Mouse (Mus musculus) brown adipose tissue, adult 24 weeks (tissue): ENCODE results near the gene Ccnjl. TPM values are rescaled to one million over a fixed set of nuclear protein-coding genes. Genes with fewer than 3 reads are reported as not detected.

Experiments
- H3K27ac ChIP-seq: fragments of 200-500 bp; replicated peaks from 2 replicates; pipeline ENCODE4 v1.5.1; 2012; ENCODE audit warnings: low read depth, mild to moderate bottlenecking, low read length
- H3K4me1 ChIP-seq: fragments of 200-500 bp; 2 replicates; pipeline ENCODE4 v1.6.1; 2012; ENCODE audit warnings: low read length, mixed read lengths; ENCODE audit not compliant: control insufficient read depth, insufficient read depth, insufficient read length
- H3K4me3 ChIP-seq: fragments of 200-500 bp; 2 replicates; pipeline ENCODE4 v1.5.1; 2012; ENCODE audit warnings: low read depth, mild to moderate bottlenecking, low read length, moderate library complexity; ENCODE audit not compliant: insufficient read depth
- polyA plus RNA-seq: library from polyadenylated mRNA; stranded (reverse); fragments of >200 nt; gene quantifications from 2 replicates; pipeline ENCODE4 v1.2.4, GENCODE M21; 2012; ENCODE audit not compliant: missing spikeins, insufficient read depth, insufficient read length

Gene Ccnjl
- polyA plus RNA-seq, 1 experiment, result not detected

DNA sequence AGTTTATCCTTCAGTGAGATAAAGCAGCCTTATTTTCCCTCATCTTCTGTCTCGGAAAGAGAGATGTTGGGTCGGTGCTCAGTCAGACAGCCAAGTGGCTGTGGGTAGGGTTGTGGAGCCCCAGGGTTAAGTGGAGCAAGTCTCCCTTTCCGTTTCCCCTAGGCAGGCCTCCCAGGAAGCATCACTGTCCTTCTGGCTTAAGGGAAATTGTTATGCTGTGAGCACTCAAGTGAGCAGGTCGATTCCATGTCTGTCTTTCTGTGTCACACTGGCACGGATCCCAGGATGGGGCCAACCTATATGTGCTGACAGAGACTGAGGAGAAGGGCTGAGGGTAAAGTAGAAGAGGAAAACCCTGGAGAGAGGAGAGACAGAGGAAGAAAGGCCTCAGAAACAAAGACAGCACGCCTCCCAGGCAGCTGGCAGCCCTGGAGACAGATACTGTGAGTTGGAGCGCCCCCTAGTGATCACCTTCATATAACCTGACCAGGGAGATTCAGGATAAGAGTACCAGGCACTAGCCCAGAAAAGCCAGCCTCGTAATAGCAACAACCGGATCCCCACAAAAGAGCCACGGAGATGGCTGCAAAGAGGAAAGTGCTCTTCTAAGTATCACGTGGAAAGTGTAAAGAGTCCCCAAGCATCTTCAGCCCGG is 84.4 kb downstream of the Ccnjl start:
- H3K4me1 ChIP-seq, result no peaks in the 10 kb centered on the region
- no peak overlapping the region for H3K4me3 ChIP-seq
- no peak overlapping the region for H3K27ac ChIP-seq

DNA sequence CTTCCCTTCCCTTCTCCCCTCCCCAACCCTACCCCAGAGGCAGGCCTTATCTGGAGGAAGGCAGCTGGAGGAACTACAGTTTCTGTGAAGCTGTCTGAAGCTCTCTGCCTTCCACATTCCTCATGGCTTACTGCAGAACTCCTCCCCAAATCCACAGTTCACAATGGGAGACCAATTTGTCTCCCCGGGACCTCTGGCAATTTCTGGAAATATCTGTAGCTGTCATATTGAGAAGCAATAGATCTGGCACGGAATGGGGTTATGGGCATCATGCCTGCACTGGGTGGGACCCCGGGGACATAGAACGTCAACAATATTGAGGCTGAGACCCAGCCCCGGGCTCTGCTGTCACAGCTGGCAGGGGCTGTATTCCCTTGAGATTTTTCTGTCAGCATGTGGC is 89.3 kb downstream of the Ccnjl start:
- H3K4me1 ChIP-seq, result peaks cover 2% of the 10 kb centered on the region; the same call in 1 of the 2 replicates
- no peak overlapping the region for H3K4me3 ChIP-seq
- H3K27ac ChIP-seq, result no peak overlapping the region

DNA sequence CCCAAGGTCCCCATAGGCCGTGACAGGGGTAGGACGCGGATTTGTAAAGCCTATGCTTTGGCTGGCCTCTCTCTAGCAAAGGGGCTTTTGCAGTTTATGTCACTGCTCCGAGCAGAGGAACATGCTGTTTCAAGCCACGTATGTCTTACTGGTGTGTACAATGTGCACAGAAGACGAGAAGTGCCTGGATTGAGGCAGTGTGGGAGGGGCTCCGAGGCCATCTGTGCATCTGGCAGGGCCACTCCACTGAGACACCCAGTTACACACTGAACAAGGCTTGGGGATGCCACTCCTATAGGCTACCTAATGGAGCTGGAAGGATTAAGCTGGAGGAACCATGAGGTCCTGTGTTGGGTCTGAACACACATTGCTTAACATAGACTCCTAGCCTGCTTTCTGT is 89.8 kb downstream of the Ccnjl start:
- Histone ChIP-seq H3K4me3 (no peak overlapping the region), H3K4me1 (peaks cover 2% of the 10 kb centered on the region; the same call in 1 of the 2 replicates), H3K27ac (no peak overlapping the region)

DNA sequence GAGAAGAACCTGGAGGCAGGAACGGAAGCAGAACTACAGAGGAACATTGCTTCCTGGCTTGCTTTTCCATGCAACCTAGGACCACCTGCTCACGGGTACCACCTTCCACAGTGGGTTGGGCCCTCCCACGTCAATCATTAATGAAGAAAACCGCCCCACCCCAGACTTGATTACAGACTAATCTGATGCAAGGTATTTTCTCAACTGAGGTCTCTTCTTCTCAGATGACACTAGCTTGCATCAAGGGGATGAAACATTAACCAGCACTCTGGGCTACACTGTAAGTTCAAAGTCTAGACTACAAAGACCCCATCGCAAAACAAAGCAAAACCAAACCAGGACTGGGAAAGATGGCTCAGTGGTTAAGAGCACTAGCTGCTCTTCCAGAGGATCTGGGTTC is 93.2 kb downstream of the Ccnjl start:
- no peak overlapping the region for H3K4me3 ChIP-seq
- no peak overlapping the region for H3K27ac ChIP-seq
- peaks cover 2% of the 10 kb centered on the region; the same call in 1 of the 2 replicates for H3K4me1 ChIP-seq

DNA sequence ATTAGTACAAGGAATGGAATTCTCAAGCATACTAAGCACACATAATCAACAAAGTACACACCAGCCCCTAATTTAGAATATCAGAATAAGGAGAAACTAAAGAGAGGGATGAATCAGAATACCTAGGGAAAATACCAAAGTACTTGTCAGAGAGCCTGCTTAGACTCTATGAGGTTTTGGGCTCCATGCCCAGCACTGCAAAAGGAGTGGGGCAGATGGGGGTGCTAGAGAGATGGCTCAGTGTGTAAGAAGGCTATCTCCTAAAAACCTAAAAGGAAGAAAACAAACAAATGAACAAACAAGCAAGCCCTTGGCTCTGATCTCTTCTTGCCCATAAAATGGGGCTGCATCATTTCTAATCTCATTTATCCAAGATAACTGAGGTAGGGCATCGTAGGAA is 95.8 kb downstream of the Ccnjl start:
- Histone ChIP-seq H3K27ac (no peak overlapping the region), H3K4me1 (no peaks in the 10 kb centered on the region), H3K4me3 (no peak overlapping the region)

DNA sequence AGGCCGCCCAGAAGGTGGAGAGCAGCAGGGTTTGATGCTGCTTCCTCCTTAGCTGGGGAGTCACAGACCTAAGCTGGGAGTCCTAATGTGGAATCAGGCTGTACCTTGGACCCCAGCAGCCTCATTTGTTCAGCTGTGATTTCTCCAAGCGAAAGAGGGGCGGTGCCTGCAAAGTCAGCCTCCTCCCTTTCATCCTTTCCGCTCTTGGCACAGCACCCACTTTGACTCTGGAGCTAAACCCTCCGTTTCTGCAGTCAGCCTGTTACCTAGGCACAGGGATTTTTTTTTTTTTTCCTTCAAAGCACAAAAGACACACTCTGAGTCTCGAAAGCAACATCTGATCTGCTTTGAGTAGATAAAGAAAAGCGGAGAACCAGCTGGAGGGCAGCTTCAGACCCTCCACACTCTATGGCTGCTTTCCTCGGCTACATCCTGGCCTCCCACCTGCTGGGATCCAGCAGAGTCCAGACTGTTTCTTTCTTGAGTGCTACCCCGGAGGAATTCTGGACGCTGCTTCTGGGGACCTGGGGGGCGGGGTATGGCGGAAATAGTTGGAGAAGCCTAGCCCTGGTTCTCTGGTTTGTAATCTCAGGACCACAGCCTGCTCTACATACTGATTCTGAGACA is 97.8 kb downstream of the Ccnjl start:
- H3K27ac ChIP-seq, result no peak overlapping the region
- no peaks in the 10 kb centered on the region for H3K4me1 ChIP-seq

DNA sequence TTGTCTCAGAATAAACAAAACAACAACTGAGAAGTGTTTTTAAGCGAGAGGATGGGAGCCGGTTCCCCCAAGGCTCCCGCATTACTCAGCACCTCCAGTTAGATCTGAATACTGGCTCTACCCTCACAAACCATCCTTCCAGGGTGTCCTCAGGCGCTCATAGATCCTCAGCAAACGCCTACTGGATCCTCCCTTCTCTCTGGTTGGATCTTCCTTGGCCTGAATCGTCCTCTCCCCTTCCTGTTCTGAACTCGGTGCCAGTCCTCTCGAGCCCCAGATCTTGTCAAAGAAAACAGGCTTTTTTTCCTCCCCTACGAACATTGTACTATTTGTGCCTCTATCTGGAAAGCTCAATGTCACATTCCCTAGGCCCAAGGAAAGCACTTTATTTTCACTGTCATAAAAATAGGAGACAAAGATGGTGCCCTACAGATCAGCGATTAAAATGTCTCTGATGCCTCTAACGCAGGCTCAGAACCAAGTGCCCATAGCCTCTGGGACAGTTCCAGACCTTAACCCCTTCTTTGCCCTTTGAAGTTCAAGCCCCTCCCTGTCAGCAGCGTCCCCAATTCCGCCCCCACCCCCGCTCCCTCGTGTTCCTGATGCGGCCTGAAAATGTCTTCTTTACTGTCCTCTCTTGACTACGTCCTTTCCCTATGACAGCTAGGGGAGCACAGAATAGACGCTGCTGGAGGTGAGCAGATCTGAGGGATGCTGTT is 98.5 kb downstream of the Ccnjl start:
- H3K27ac ChIP-seq, result no peak overlapping the region
- H3K4me1 ChIP-seq, result no peaks in the 10 kb centered on the region
- H3K4me3 ChIP-seq, result no peak overlapping the region

More for the DNA sequence above, 97.8 kb downstream of the Ccnjl start:
- no peak overlapping the region for H3K4me3 ChIP-seq

DNA sequence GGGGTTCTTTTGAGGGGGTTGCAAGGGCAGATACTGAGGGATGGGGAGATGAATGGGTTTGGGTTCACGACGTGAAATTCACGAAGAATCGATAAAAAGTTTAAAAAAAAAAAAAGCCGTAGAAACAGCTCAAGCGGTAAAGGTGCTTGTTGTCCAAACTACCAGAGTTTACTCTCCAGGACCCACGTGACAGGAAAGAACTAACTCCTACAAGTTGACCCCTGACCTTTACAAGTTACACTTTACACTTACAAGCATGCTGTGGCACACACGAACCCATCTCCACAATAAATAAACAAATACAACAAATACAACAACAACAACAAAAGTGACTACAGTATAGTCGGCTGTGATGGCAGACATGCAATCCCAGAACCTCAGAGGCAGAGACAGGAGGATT is 103.1 kb downstream of the Ccnjl start:
- Histone ChIP-seq H3K27ac (no peak overlapping the region), H3K4me3 (no peak overlapping the region), H3K4me1 (no peaks in the 10 kb centered on the region)

DNA sequence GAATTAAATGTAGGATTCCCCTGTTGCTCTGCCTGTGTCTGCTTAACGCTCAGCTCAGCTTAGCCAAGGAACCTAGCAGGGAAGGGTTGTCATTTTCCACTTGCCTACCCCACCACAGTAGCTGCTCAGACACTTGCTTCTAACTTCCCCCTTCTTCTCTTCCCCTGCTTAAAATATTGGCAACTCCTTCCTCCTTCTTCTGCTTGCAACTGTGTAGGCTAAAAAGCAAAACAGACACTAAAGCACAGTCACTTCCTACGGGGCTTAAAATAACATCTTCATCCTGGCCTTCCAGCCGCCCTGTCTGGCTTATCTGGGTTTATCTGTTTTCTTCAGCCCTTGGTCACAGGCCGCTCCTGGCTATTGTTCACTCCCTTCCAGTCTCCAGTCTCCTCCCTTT is 104.0 kb downstream of the Ccnjl start:
- Histone ChIP-seq H3K4me1 (no peaks in the 10 kb centered on the region), H3K27ac (no peak overlapping the region), H3K4me3 (no peak overlapping the region)

DNA sequence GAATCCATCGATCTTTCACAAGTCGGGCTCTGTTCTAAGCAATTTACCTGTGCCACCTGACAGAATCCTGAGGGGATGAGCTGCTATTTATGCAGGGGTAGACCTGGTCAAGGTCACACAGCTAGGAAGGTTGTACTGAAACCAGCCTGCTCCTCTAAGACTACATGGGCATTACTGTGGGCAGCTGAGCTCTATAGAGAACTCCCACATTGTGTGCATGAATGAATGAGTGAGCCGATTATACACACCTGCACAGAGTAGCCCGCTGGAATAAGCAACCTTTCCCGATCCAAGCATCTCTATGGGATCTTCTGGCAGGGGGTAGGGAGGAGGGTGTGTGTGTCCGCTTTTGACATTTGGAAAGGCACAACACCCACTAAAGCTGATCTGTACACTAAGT is 104.6 kb downstream of the Ccnjl start:
- no peaks in the 10 kb centered on the region for H3K4me1 ChIP-seq
- no peak overlapping the region for H3K4me3 ChIP-seq
- H3K27ac ChIP-seq, result no peak overlapping the region

DNA sequence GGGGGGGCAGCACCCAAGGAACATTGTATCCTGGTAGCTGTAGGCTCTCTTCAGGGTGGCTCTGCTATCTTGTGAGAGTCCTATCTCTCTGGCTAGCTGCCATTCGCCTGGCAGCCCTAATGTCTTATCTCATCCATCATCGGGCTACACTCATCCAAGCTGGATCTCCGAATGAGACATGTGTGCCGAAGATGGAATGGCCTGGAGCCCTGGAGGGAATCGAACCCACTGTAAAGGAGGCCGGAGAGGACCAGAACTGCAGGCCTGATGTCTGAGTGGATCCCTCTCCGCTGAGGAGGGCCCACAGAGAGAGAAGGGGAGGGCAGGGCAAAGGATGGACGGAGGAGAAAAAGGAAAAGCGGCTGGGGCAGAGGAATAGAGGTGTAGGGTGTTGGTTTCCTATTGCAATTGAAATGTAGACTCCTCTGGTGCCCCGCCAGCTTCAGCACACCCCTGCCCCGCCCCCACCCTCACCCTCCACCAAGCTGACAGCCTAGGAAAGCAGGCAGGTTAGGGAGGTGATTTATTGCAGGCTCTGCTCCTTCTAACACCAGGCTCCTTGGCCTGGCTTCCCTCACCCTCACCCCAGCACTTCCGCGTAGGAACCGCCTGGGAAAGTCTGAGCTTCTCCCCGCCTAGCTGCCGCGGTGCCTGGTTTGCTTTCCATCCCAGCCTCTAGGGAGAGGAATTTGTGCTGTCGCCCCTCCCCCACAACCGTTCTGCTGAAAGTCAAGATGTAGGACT is 105.2 kb downstream of the Ccnjl start:
- no peaks in the 10 kb centered on the region for H3K4me1 ChIP-seq
- no peak overlapping the region for H3K4me3 ChIP-seq
- H3K27ac ChIP-seq, result no peak overlapping the region

Other genes starting within 250 kb of the Ccnjl start
- gene Pttg1, start 102.5 kb upstream of the Ccnjl start, polyA plus RNA-seq, result 157 and 160 TPM in 2 replicates
- gene Slu7, start 95.0 kb upstream of the Ccnjl start, polyA plus RNA-seq, result 15.2 and 20.3 TPM in 2 replicates
- 2.8 and 3.3 TPM in 2 replicates for gene C1qtnf2, start 54.5 kb upstream of the Ccnjl start, polyA plus RNA-seq
- gene 4933415A04Rik, start 58.3 kb downstream of the Ccnjl start, polyA plus RNA-seq, result not detected in 2 replicates
- gene Fabp6, start 72.8 kb downstream of the Ccnjl start, polyA plus RNA-seq, result not detected in 2 replicates
- gene Pwwp2a, start 153.2 kb downstream of the Ccnjl start, polyA plus RNA-seq, result 7.6 and 7.7 TPM in 2 replicates
- 38.1 and 50.5 TPM in 2 replicates for gene Ttc1, start 219.2 kb downstream of the Ccnjl start, polyA plus RNA-seq